Mouse (Mus musculus): ENCODE measurements around the gene Loxl3.

The Loxl3 gene

DNA sequence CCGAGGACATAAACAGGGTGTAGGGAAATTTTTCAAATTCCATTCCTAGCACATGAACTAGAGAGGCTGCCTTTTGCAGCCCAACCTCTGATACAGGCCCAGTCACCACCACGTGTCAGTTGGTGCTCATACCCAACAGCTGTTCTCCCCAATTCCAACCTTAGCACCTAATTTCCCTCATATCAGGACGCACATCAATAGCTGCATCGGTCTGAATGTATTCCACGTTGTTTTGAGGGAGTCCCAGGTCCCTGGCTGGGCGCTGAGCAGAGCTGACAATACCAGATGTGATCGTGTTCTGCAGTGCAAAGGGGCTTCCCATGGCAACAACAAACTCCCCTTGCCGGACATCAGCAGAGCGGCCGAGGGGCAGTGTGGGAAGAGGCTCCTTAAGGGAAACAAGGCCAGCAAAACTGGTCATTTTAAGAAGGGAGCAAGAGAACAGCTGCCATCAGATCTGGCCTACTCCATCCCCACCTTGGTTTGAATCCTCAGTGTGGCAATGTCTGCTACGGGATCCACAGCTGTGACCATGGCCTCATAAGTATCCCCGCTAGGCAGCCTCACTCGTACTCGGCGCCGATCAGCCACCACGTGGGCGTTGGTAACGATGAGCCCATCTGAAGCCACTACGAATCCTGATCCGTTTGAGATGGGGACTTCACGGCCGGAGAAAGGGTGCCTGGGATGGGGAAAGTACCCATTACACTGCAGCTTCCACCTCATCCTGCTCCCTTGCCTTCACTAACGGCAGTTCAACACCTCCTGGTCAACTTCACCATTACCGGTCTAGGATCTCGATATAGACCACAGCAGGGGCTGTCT, 19.4 kb downstream of the Loxl3 start:
- DNase-seq (ENCODE audit: low read depth): peak; percentile 69

DNA sequence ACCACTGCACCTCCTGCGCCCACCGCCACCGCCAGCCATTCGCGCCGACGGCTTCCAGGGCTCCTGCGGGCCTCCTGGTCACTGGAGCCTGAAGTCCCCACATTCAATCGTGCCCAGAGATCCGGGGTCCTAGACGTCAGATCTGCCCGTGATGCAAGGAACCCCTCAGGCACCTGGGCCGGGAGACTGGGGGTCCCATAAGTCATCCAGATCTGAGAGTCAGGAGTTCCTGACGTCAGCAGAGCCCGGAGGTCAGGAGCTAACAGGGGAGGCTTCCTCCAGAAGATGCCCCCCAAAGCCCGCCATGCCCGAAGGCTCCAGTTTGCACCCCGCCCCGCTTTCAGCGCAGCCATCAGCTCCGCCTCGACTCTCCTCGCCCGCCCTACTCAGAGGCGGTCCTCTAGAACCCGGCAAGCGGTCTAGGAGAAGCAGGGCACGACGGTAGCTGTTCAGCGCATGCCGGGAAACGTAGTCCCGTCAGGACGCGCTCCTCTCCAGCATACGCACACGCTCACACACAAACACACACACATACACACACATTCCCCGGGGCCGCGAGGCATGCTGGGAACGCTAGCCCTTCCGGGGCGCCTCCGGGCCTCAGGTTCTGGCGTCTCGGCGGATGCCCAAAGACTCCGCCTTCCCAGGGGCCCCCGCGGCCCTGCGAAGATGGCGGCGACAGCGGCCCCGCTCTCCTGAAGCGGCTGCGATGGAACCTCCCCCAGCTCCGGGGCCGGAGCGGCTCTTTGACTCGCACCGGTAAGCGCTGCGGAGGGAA, 20.3 kb downstream of the Loxl3 start, which contains the start of gene Aup1:
Gene Aup1 (plus strand): TSS at position 448 of the 778 bp plus-strand sequence.
- DNase-seq (ENCODE audit: low read depth): peak; percentile 98

DNA sequence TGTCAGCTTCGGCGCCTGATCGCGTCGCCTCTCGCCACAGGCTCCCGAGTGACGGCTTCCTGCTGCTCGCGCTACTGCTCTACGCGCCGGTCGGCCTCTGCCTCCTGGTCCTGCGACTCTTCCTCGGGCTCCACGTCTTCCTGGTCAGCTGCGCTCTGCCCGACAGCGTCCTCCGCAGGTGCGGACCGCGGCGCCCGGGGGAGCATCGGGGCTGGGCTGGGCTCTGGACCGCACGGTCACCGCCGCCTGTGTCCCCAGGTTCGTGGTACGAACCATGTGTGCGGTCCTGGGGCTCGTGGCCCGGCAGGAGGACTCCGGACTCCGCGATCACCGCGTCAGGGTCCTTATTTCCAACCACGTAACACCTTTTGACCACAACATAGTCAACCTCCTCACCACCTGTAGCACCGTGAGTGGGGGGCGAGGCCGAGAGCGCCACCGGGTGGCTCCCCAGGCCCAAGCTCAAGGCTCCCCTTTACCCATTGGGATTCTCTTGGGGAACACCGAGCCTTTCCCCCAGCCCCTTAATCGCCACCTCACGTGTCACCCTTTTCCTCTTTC, 21.0 kb downstream of the Loxl3 start, which contains the start of gene Htra2:
Gene Htra2 (minus strand): TSS at position 403 of the 561 bp plus-strand sequence.
- no peak for DNase-seq (ENCODE audit: low read depth)

- no peak for DNase-seq (ENCODE audit: low read depth)
Observed at GRCm38 (mm10) chr6:83057790-83058189, 23.8 kb downstream of the Loxl3 start, which contains the start of gene Dqx1. TSS of gene Dqx1 (plus strand) at chr6:83057844.

DNA sequence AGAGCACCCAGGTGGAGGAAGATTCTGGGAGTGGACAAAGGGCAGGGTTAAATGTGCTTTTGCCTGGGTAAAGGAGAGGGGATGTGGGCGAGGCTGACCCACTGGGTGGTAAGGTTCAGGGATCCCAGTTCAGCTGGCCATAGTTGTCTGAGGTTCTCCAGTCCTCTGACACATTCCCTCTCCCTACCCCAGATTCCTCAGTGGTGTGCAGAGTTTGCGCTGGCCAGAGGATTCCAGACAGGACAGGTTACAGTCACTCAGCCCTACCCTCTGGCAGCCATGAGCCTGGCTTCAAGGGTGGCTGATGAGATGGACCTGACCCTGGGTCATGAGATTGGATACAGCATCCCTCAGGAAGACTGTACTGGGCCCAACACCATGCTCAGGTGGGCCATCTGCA, 24.8 kb downstream of the Loxl3 start:
- DNase-seq (ENCODE audit: low read depth): no peak

DNA sequence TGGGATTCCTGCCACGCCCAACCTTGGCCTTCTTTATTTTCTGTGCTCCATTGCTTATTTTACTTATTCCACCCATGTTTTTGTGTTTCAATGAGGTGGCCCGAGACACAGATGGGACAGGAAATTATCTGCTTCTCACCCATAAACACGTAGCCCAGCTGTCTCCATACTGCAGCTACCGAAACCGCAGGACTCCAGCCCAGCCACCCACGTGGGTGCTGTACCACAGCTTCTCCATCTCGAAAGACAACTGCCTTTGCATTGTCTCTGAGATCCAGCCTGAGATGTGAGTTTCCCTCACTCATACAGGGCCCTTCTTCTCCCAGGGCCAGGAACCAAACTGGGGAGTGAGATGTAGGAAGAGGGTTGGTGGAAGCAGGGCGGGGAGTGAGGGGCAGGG, 32.0 kb downstream of the Loxl3 start:
- DNase-seq (ENCODE audit: low read depth): no peak

GRCm38 (mm10) chr6:83066441-83066840, 32.5 kb downstream of the Loxl3 start:
- no peak for DNase-seq (ENCODE audit: low read depth)

DNA sequence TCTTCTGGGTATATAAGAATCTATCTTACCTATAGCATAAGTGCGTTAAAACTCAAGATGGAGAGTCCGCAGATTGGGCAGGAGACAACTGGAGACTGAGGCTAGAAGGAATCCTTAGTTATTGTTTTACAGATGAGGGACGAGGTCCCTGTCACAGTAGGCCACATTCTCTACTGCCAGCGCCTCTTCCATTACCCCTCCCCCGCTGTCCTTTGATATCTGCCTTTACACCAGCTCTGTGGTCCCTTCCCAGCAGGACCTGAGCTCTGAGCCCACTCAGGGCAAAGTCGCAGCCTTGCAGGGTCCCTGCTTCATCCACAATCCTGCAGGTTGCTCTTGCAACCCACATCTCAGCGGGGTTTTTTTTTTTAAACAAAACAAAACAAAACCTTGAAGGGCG, 34.2 kb downstream of the Loxl3 start:
- DNase-seq (ENCODE audit: low read depth): no peak

DNA sequence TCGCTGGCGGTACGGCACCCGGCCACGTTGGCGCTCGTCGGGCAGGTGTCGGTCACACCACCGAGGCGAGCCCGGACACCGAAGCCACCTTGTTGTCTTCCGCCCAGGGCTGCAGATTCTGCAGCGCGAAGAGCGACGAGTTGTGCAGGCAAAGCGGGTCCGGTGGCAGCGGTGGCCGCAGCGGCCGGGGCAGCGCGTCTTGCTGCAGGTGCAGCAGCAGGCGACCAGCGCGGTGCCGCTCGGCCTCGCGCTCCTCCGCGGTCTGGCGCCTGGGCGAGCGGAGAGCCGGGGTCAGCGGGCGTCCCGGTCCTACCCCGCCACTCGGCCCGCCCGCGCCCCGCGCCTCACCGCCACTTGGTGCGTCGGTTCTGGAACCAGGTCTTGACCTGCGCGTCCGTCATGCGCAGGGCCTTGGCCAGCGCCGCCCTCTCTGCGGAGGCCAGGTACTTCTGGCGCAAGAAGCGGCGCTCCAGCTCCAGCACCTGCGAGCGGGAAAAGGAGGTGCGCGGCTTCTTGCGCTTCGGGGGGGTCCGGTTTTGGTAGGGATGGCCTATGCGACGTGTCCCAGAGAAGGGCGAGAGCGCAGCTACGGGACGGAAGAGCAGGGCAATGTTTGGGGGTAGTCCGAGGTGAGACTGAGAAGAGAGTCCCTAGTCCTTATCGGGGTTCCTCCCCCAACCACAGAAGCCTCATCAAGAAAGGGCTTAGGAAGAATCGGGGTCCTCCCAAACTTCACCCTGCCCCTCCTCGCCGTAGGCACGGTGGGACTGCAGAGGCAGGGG, 34.9 kb downstream of the Loxl3 start:
- DNase-seq (ENCODE audit: low read depth): no peak

DNA sequence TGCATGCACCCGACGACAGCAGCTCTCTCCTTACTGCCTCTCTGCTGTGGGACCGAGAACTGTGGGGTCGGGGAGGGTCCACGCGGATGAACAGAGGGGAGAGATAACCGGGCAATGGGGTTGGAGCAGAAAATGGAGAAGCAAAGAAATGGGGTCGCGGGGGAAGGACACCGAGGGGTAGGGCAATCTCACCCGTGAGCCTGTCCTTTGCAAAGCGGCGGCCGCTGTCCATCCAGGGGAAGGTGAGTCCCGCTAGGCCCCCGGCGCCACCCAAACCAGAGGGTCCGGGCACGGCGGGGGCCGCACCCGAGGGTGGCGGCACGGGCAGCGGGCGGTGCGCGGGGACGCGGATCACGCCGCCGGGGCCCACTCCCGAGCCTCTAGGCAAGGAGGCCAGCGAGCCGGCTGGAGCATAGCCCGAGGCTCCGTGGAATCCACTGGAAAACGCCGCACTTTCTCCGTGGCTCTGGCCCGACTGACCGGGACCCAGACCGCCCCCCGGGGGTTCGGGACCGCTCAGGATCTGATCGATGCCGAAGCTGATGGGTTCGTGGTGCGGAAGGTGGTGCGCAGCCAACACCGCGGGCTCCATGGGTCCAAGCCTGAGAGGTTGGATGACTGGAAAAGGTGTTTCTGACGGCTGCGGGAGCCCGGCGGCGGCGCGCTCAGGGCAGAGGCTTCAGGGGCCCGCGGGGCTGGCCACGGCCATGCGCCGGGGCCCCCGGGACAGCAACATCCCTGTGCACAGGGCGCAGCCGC, 35.7 kb downstream of the Loxl3 start:
- DNase-seq (ENCODE audit: low read depth): no peak

- no peak for DNase-seq (ENCODE audit: low read depth)
Observed at GRCm38 (mm10) chr6:83070247-83070310, 36.1 kb downstream of the Loxl3 start, which contains the start of gene Tlx2. TSS of gene Tlx2 (minus strand) at chr6:83070293.

DNA sequence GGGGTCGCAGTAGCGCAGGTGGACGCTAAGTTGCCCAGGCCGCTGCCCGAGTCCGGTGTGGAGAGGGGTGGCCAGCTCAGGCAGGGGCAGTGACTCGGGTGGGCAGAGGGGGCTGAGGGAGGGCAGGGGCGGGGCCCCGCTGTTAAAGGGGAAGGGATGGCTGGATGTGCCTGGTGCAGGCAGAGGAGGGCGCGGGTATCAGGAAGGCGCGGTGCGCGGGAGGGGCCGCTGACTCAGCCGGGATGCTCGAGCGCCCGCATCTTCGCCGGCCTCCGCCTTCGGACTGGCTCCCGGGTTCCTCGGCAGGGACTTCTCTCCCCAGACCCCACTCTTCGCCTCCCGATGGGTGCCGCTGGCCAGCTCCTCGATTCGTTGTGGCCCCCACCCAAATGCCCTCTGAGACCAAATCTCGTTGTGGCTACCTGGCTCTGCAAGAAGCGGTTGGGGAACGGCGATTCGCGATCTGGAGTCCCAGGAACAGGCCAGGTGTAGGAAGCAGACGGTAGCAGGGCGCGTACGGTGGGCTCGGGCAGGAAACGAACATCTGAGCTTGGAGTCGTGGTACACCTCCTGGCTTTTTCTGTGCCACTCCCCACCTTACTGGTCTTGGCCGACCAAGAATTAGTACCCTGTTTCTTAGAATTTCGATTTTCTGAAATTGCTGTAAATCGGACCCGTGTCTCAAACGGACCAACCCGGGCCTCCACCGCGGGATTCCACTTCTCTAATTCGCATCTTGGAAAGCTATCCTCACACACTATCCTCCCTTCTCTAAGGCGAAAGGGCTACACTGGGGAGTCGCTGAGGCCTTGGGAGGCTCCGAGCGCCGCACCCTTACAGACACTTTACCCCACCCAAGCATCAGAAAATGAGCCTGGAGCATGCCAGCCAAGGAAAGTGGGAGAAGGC, 36.6 kb downstream of the Loxl3 start:
- peak; percentile 62 for DNase-seq (ENCODE audit: low read depth)

- no peak for DNase-seq (ENCODE audit: low read depth)
Observed at GRCm38 (mm10) chr6:83071220-83071619, 37.2 kb downstream of the Loxl3 start.

DNA sequence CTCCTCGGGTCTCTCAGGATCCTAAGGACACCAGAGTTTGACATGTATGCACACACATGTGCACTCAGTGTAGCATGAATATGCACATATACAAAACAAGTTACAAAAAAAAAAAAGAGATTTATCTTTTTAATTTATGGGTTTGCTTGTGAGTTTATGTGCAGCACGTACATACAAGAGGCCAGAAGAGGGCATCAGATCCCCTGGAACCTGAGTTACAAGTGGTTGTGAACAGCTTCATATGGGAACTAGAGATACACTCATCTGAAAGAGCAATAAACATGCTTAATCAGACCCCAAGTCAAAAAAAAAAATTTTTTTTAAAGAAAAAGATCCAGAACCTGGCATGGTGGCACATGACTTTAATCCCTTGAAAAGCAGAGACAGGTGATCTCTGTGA, 41.0 kb downstream of the Loxl3 start:
- DNase-seq (ENCODE audit: low read depth): peak; percentile 77

GRCm38 (mm10) chr6:83077630-83078323, 43.8 kb downstream of the Loxl3 start, which contains the start of gene Pcgf1:
TSS of gene Pcgf1 (plus strand) at chr6:83077869.
- peak; percentile 56 for DNase-seq (ENCODE audit: low read depth)

- peak; percentile 100 for DNase-seq (ENCODE audit: low read depth)
Observed at GRCm38 (mm10) chr6:83078324-83078858, 44.4 kb downstream of the Loxl3 start.

GRCm38 (mm10) chr6:83080210-83080609, 46.2 kb downstream of the Loxl3 start:
- no peak for DNase-seq (ENCODE audit: low read depth)

DNA sequence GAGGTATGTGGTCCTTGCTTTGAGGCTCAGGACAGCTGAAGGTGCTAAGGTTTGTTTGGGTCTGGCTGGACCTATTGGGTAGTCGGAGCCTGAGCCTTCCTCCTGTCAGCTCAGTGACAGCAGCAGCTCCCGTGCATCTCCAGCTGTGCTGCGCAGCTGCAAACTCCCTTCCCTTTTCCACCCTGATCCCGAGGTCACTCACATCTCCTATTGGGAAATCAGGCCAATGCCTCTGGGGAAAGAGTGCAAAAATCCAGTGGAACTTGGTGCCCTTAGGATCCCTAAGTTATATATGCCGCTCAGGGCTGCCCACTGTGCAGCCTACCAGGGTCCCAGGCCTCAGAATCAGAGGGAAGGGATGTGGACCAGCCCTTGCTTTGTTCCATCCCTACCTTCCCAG, 49.5 kb downstream of the Loxl3 start:
- DNase-seq (ENCODE audit: low read depth): no peak

DNA sequence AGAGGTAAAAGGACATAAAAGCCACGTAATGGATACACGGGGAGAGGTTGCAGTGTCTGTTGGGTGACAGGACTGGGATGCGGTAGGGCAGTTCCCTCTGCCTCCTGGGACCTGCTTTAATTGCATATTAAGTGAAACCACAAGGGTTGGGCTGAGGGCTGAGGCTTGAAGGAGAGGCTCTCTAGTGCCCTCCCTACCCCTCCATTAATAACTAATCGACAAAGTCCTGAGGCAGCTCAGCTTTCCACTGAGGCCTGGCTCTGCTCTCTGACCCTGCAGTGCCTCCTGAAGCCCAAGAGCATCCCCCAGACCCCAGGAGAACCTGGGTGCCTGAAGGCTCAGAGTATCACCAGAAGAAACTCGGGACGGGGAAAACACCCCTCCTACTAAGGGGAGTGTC, 50.5 kb downstream of the Loxl3 start:
- no peak for DNase-seq (ENCODE audit: low read depth)

Measured in naive thymus-derived CD4-positive, alpha-beta T cell, adult 2 months (primary cell).